Mouse (Mus musculus): ENCODE data around the gene Gm20683. TPM values are rescaled to one million over a fixed set of nuclear protein-coding genes. Genes with fewer than 3 reads are reported as not detected.

Gm20683 gene
- polyA plus RNA-seq, 1 experiment, result 6.7 TPM

- 91% methylated on average over 6 of the region's 6 CpGs for WGBS
- Histone ChIP-seq H3K27ac (ENCODE audit: control insufficient read depth, insufficient read depth, low read depth, low read length, poor library complexity) (no peak overlapping the region), H3K4me1 (ENCODE audit: control insufficient read depth, insufficient read depth, low read length) (peaks cover 5% of the 10 kb centered on the region; the same call in 1 of the 2 replicates), H3K4me3 (replicated peaks; ENCODE audit: control insufficient read depth, low read depth, low read length) (no peak overlapping the region)
- no peak for TF ChIP-seq POLR2A (IDR thresholded peaks at IDR 0.05; ENCODE audit: borderline replicate concordance, control insufficient read depth, low read depth, low read length)
- TF ChIP-seq CTCF (IDR thresholded peaks at IDR 0.05; ENCODE audit: control insufficient read depth, insufficient read depth, low read length), result no peak
Observed at GRCm38 (mm10) chr17:25863681-25864080, 22.1 kb upstream of the Gm20683 start.

- peaks cover 5% of the 10 kb centered on the region; the same call in 1 of the 2 replicates for H3K4me1 ChIP-seq (ENCODE audit: control insufficient read depth, insufficient read depth, low read length)
- H3K4me3 ChIP-seq (replicated peaks; ENCODE audit: control insufficient read depth, low read depth, low read length), result peak overlapping the region; percentile 80
- TF ChIP-seq POLR2A (IDR thresholded peaks at IDR 0.05; ENCODE audit: borderline replicate concordance, control insufficient read depth, low read depth, low read length) (no peak), CTCF (IDR thresholded peaks at IDR 0.05; ENCODE audit: control insufficient read depth, insufficient read depth, low read length) (no peak)
- peak overlapping the region; percentile 56 for H3K27ac ChIP-seq (ENCODE audit: control insufficient read depth, insufficient read depth, low read depth, low read length, poor library complexity)
- WGBS, result 8% methylated on average over 6 of the region's 6 CpGs
Observed at GRCm38 (mm10) chr17:25861704-25862612, 20.4 kb upstream of the Gm20683 start.

GRCm38 (mm10) chr17:25860832-25861703 lies 19.5 kb upstream of the Gm20683 start, which contains the start of gene Wdr90:
TSS of gene Wdr90 (minus strand) at chr17:25861501.
- Histone ChIP-seq H3K27ac (ENCODE audit: control insufficient read depth, insufficient read depth, low read depth, low read length, poor library complexity) (peak within 1 kb of the TSS; percentile 56), H3K4me1 (ENCODE audit: control insufficient read depth, insufficient read depth, low read length) (peaks cover 5% of the 10 kb centered on the region; the same call in 1 of the 2 replicates), H3K4me3 (replicated peaks; ENCODE audit: control insufficient read depth, low read depth, low read length) (peak within 1 kb of the TSS; percentile 80)
- 3% methylated on average over 65 of the region's 65 CpGs for WGBS
- peak; percentile 90 for TF ChIP-seq POLR2A (IDR thresholded peaks at IDR 0.05; ENCODE audit: borderline replicate concordance, control insufficient read depth, low read depth, low read length)
- TF ChIP-seq CTCF (IDR thresholded peaks at IDR 0.05; ENCODE audit: control insufficient read depth, insufficient read depth, low read length), result peak; percentile 32; the same call in 1 of the 2 replicates

DNA sequence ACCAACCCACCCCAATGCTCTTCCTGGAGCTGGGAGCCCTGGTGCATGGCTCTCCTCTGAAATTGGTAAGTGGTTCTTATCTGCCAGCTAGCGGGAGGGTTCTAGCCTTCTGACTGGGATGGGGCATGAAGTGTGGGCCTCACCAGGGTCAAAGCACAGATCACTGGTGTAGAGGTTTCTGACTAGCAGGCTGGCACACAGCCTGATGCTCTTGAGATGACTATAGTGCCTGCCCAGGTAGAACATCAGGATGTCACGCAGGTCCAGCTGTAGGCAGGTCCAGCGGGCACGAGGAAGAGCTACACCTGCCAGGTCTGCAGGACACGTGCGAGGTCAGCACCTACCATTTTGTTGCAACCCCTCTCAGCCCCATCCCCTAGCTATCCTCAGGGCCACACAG lies 18.7 kb upstream of the Gm20683 start:
- Histone ChIP-seq H3K4me1 (ENCODE audit: control insufficient read depth, insufficient read depth, low read length) (peaks cover 5% of the 10 kb centered on the region; the same call in 1 of the 2 replicates), H3K27ac (ENCODE audit: control insufficient read depth, insufficient read depth, low read depth, low read length, poor library complexity) (no peak overlapping the region), H3K4me3 (replicated peaks; ENCODE audit: control insufficient read depth, low read depth, low read length) (peak overlapping the region; percentile 80)
- 85% methylated on average over 6 of the region's 6 CpGs for WGBS
- TF ChIP-seq POLR2A (IDR thresholded peaks at IDR 0.05; ENCODE audit: borderline replicate concordance, control insufficient read depth, low read depth, low read length) (0 out of 2 replicates have a peak, but pooled peaks have one; percentile 13), CTCF (IDR thresholded peaks at IDR 0.05; ENCODE audit: control insufficient read depth, insufficient read depth, low read length) (no peak)

- peaks cover 7% of the 10 kb centered on the region for H3K4me1 ChIP-seq (ENCODE audit: control insufficient read depth, insufficient read depth, low read length)
- H3K4me3 ChIP-seq (replicated peaks; ENCODE audit: control insufficient read depth, low read depth, low read length), result peak within 1 kb of the TSS; percentile 78
- H3K27ac ChIP-seq (ENCODE audit: control insufficient read depth, insufficient read depth, low read depth, low read length, poor library complexity), result peak within 1 kb of the TSS; percentile 82
- under 1% methylated on average over 21 of the region's 21 CpGs for WGBS
- TF ChIP-seq POLR2A (IDR thresholded peaks at IDR 0.05; ENCODE audit: borderline replicate concordance, control insufficient read depth, low read depth, low read length) (peak; percentile 68; the same call in 1 of the 2 replicates), CTCF (IDR thresholded peaks at IDR 0.05; ENCODE audit: control insufficient read depth, insufficient read depth, low read length) (peak; percentile 44; the same call in 1 of the 2 replicates)
Observed at GRCm38 (mm10) chr17:25844396-25844901, 2.9 kb upstream of the Gm20683 start, which contains the start of gene Rhot2. TSS of gene Rhot2 (minus strand) at chr17:25844851.

DNA sequence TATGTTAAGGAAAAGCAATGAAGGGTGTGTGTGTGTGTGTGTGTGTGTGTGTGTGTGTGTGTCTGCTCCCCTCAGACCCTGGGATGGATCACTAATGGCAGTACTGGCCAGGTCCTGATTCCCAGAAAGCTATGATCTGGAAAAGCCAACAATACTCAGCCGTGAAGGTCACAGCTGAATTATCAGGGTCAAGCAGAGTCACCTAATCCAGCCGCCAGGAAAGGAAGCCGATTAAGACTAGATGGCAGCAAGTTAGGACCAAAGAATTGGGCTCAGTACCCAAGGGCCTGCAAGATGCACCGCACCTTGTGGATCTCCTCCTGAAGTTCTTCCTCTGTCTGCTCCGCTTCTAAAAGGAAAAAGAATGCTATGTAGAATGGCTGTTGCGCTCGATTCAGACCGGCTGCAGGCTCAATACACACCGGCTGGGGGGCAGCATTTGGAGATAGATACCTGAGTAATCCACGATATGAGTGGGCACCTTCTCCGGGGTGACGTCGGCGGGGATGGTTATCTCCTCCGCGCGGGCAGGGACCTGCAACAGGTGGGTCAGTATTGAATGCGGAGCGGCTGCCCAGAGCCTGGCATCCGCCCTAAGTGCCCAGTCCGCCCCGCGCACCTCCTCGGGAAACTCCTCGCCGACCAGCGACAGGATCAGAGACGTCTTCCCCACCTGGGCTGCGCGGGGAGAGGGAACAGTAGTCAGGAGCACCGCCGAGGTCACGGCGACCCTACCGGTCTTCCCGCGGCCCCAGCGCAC lies 2.3 kb upstream of the Gm20683 start:
- Histone ChIP-seq H3K4me1 (ENCODE audit: control insufficient read depth, insufficient read depth, low read length) (peaks cover 7% of the 10 kb centered on the region), H3K27ac (ENCODE audit: control insufficient read depth, insufficient read depth, low read depth, low read length, poor library complexity) (peak overlapping the region; percentile 82), H3K4me3 (replicated peaks; ENCODE audit: control insufficient read depth, low read depth, low read length) (peak overlapping the region; percentile 78)
- TF ChIP-seq CTCF (IDR thresholded peaks at IDR 0.05; ENCODE audit: control insufficient read depth, insufficient read depth, low read length) (no peak), POLR2A (IDR thresholded peaks at IDR 0.05; ENCODE audit: borderline replicate concordance, control insufficient read depth, low read depth, low read length) (no peak)
- 3% methylated on average over 38 of the region's 38 CpGs for WGBS

GRCm38 (mm10) chr17:25843122-25843521 lies 1.6 kb upstream of the Gm20683 start:
- WGBS, result 92% methylated on average over 4 of the region's 4 CpGs
- peaks cover 7% of the 10 kb centered on the region for H3K4me1 ChIP-seq (ENCODE audit: control insufficient read depth, insufficient read depth, low read length)
- H3K4me3 ChIP-seq (replicated peaks; ENCODE audit: control insufficient read depth, low read depth, low read length), result peak overlapping the region; percentile 78
- H3K27ac ChIP-seq (ENCODE audit: control insufficient read depth, insufficient read depth, low read depth, low read length, poor library complexity), result no peak overlapping the region
- TF ChIP-seq POLR2A (IDR thresholded peaks at IDR 0.05; ENCODE audit: borderline replicate concordance, control insufficient read depth, low read depth, low read length) (no peak), CTCF (IDR thresholded peaks at IDR 0.05; ENCODE audit: control insufficient read depth, insufficient read depth, low read length) (no peak)
